Mouse (Mus musculus) stomach, embryonic 14.5 days (tissue): ENCODE measurements around the gene Zfp760. TPM values are rescaled to one million over a fixed set of nuclear protein-coding genes. Genes with fewer than 3 reads are reported as not detected.
"Not testable (repeated sequence)": the region's sequence is repeated elsewhere in the genome, so short reads cannot be mapped to it uniquely, and the experiment has no call there.

Source experiments
- ATAC-seq: fragments of 200-750 bp; cut with Nextera tagmentation; 2 replicates; pipeline ENCODE4 v1.8.0; 2017; ENCODE audit warnings: low read depth, moderate TSS enrichment; ENCODE audit not compliant: insufficient number of reproducible peaks, insufficient read depth, low FRiP score
- H3K27ac ChIP-seq: fragments of 300-500 bp; sonication (generic); 2 replicates; pipeline ENCODE4 v1.5.1; 2014; ENCODE audit warnings: mild to moderate bottlenecking, low read length, moderate library complexity, mixed read lengths
- H3K27me3 ChIP-seq: fragments of 300-500 bp; sonication (generic); 2 replicates; pipeline ENCODE4 v1.6.1; 2014; ENCODE audit warnings: low read length, control low read depth, mixed read lengths; ENCODE audit not compliant: control insufficient read depth, insufficient read depth
- H3K36me3 ChIP-seq: fragments of 300-500 bp; sonication (generic); 2 replicates; pipeline ENCODE4 v1.6.1; 2014; ENCODE audit warnings: mild to moderate bottlenecking, control low read depth, low read length, moderate library complexity, mixed read lengths; ENCODE audit not compliant: control insufficient read depth, insufficient read depth
- H3K4me1 ChIP-seq: fragments of 300-500 bp; sonication (generic); 2 replicates; pipeline ENCODE4 v1.6.1; 2014; ENCODE audit warnings: low read length, control low read depth, mixed read lengths; ENCODE audit not compliant: control insufficient read depth, insufficient read depth
- H3K4me2 ChIP-seq: fragments of 300-500 bp; sonication (generic); replicated peaks from 2 replicates; pipeline ENCODE4 v1.6.1; 2014; ENCODE audit warnings: low read depth, low read length, control low read depth
- H3K4me3 ChIP-seq: fragments of 300-500 bp; sonication (generic); 2 replicates; pipeline ENCODE4 v1.5.1; 2014; ENCODE audit warnings: low read depth, low read length, control low read depth
- H3K9ac ChIP-seq: fragments of 300-500 bp; sonication (generic); replicated peaks from 2 replicates; pipeline ENCODE4 v1.6.1; 2014; ENCODE audit warnings: low read depth, mild to moderate bottlenecking, control low read depth, low read length, moderate library complexity, mixed read lengths
- H3K9me3 ChIP-seq: fragments of 300-500 bp; sonication (generic); 2 replicates; pipeline ENCODE4 v1.6.1; 2016; ENCODE audit warnings: low read depth, low read length, control low read depth; ENCODE audit not compliant: control insufficient read depth
- WGBS: fragments of 180-500 bp; shearing (Covaris S2); extraction: QIAGEN DNeasy Blood & Tissue Kit; methylation state at CpG from one replicate; pipeline ENCODE4 v1.1.7; 2014; 5-methylcytosine and 5-hydroxymethylcytosine counted together
- polyA plus RNA-seq: library from polyadenylated mRNA; unstranded; fragments of >200 nt; fragmentation: Nextera tagmentation; extraction: Ambion mirVana; gene quantifications from 2 replicates; pipeline ENCODE4 v1.2.1, GENCODE M21; 2014

Gene Zfp760
- polyA plus RNA-seq, 1 experiment from 2014 or later: 13.1 TPM

DNA sequence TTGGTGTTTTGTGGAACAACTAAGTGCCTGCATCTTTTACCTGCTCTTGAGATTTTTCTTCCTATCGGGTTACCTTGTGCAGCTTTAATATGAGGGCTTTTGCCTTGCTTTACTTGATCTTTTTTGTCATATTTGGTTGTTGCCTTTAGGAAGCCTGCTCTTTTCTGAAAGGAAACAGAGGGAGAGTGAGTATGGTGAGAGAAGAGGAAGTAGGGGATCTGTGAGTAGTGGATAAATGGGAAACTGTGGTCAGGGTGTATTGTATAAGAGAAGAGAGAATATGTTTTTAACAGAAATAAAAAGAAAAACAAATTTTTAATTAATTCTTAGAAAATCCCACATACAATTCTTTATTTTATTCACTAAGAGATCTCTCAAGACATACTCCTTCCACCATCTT lies 4.1 kb upstream of the Zfp760 start:
- H3K27me3 ChIP-seq: no peaks in the 10 kb centered on the region
- no peak overlapping the region for H3K4me3 ChIP-seq
- H3K9me3 ChIP-seq: no peaks in the 10 kb centered on the region
- H3K27ac ChIP-seq: no peak overlapping the region
- ATAC-seq: no peak
- peaks cover under 1% of the 10 kb centered on the region; the same call in 1 of the 2 replicates for H3K4me1 ChIP-seq
- 80% methylated on average over 1 of the region's 1 CpGs for WGBS
- no peaks in the 10 kb centered on the region for H3K36me3 ChIP-seq
- H3K9ac ChIP-seq: no peak overlapping the region
- no peak overlapping the region for H3K4me2 ChIP-seq

GRCm38 (mm10) chr17:21708401-21708800 lies 860 bp downstream of the Zfp760 start:
- Histone ChIP-seq H3K27me3 (no peaks in the 10 kb centered on the region), H3K27ac (no peak overlapping the region; the same call in 1 of the 2 replicates), H3K36me3 (peaks cover 8% of the 10 kb centered on the region), H3K4me3 (peak overlapping the region; percentile 61), H3K9ac (no peak overlapping the region), H3K4me2 (peak overlapping the region; percentile 59), H3K4me1 (peaks cover 6% of the 10 kb centered on the region), H3K9me3 (no peaks in the 10 kb centered on the region)
- 41% methylated on average over 2 of the region's 2 CpGs for WGBS
- ATAC-seq: no peak

- H3K27me3 ChIP-seq, ATAC-seq: not testable (repeated sequence)
- WGBS: 94% methylated on average over 9 of the region's 22 CpGs
Measured at GRCm38 (mm10) chr17:21730495-21730894, 23.0 kb downstream of the Zfp760 start, which contains the start of gene Zfp229. Gene Zfp229, plus strand, starts transcription at chr17:21730795.

DNA sequence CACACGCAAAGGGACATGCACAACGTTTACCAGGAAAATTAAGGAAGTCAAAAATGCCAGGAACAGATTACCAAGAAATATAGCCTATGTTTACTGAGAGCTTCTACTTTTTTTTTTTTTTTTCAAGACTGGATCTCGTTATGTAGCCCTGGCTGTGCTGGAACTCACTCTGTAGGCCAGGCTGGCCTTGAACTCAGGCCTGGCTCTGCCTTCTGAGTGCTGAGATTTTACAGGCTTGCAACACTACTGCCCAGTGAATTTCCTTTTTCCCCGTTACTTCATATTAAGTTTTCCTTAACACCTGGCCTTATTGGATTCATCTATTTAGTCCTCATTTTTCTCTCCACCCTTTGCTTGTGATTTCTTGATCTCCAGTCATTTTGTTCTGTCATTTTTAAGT lies 25.5 kb downstream of the Zfp760 start:
- H3K9me3 ChIP-seq: no peaks in the 10 kb centered on the region
- peak overlapping the region; percentile 66 for H3K4me3 ChIP-seq
- peak overlapping the region; percentile 44 for H3K4me2 ChIP-seq
- H3K36me3 ChIP-seq: peaks cover 8% of the 10 kb centered on the region; the same call in 1 of the 2 replicates
- ATAC-seq: no peak
- H3K4me1 ChIP-seq: 0 out of 2 replicates have a peak, but pooled peaks cover 5% of the 10 kb centered on the region
- no peak overlapping the region for H3K9ac ChIP-seq
- 87% methylated on average over 4 of the region's 4 CpGs for WGBS
- H3K27me3 ChIP-seq: no peaks in the 10 kb centered on the region
- H3K27ac ChIP-seq: peak overlapping the region; percentile 83

More at GRCm38 (mm10) chr17:21730495-21730894, 23.0 kb downstream of the Zfp760 start, which contains the start of gene Zfp229:
- not testable (repeated sequence) for H3K4me2 ChIP-seq, H3K9ac ChIP-seq, H3K4me1 ChIP-seq, H3K36me3 ChIP-seq, H3K27ac ChIP-seq, H3K9me3 ChIP-seq, H3K4me3 ChIP-seq

DNA sequence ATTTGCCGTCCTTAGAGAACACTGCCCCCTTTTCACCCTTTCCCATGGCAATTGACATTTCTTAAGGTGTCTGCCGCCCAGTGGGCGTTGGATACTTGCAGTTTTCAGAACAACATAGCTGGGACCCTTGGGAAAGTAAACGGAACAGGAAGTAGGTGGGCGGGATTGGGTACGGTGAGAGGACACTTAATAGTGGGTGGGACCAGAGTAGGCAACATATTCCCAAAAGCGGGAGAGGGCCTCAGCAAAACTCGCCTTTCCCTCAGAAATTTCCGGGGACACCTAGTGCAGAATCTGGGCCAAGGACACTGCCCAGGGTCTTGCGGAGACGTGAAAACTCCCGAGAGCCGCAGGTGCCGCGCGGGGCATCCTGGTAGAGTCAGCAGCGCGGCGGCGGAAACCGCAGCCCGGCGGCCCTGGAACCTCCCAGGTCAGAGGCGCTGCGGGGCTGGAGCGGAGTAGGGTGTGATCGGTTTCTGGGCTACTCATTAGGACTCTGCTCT lies 26.0 kb downstream of the Zfp760 start:
- H3K27me3 ChIP-seq: no peaks in the 10 kb centered on the region
- ATAC-seq: peak; percentile 97
- H3K9ac ChIP-seq: peak overlapping the region; percentile 71
- peaks cover 8% of the 10 kb centered on the region; the same call in 1 of the 2 replicates for H3K36me3 ChIP-seq
- peak overlapping the region; percentile 66 for H3K4me3 ChIP-seq
- H3K9me3 ChIP-seq: no peaks in the 10 kb centered on the region
- under 1% methylated on average over 27 of the region's 27 CpGs for WGBS
- H3K27ac ChIP-seq: peak overlapping the region; percentile 83
- 0 out of 2 replicates have a peak, but pooled peaks cover 5% of the 10 kb centered on the region for H3K4me1 ChIP-seq
- peak overlapping the region; percentile 44 for H3K4me2 ChIP-seq

DNA sequence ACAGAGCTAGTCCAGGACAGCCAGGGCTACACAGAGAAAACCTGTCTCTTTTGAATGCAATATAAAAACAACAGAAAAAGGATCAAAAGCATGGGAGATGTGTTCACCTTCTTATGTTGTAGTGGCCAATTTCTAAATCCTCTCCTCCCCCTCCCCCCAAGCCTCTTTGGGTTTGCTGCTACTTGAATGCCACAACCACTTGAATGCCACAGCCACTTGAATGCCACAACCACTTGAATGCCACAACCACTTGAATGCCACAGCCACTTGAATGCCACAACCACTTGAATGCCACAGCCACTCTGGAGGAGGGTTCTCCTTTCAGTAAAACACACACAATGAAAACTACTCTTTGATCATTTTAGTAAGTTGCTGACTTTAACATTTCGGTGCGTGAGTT lies 45.2 kb downstream of the Zfp760 start:
- no peaks in the 10 kb centered on the region for H3K27me3 ChIP-seq
- H3K9ac ChIP-seq: no peak overlapping the region
- no peak overlapping the region for H3K4me2 ChIP-seq
- H3K4me1 ChIP-seq: no peaks in the 10 kb centered on the region
- no peaks in the 10 kb centered on the region for H3K9me3 ChIP-seq
- H3K27ac ChIP-seq: no peak overlapping the region
- no peak for ATAC-seq
- no peak overlapping the region for H3K4me3 ChIP-seq
- H3K36me3 ChIP-seq: no peaks in the 10 kb centered on the region
- WGBS: 75% methylated on average over 2 of the region's 2 CpGs

- ATAC-seq: no peak
- 12% methylated on average over 20 of the region's 20 CpGs for WGBS
- Histone ChIP-seq H3K9ac (peak overlapping the region; percentile 26), H3K36me3 (no peaks in the 10 kb centered on the region), H3K4me1 (no peaks in the 10 kb centered on the region), H3K4me2 (peak overlapping the region; percentile 50), H3K9me3 (no peaks in the 10 kb centered on the region), H3K27ac (no peak overlapping the region), H3K27me3 (no peaks in the 10 kb centered on the region), H3K4me3 (peak overlapping the region; percentile 26)
Measured at GRCm38 (mm10) chr17:21753342-21754208, 46.0 kb downstream of the Zfp760 start.

DNA sequence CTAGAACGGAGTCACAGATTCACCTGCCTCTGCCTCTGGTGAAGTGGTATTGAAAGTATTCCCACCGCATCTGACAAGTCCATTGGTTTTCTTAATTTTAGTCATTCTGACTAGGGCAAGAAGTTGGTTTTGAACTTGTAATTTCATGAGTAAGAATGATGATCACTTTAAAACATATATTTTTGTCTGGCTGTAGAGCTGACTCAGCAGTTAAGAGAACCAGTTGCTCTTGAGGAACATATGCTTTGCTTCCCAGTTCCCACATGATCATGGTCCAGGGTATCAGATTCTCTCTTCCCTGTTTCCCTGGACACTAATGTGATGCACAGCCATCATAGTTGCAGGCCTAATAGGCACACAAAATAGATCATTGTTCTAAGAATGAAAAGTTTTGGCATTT lies 62.8 kb downstream of the Zfp760 start:
- no peak for ATAC-seq
- Histone ChIP-seq H3K36me3 (no peaks in the 10 kb centered on the region), H3K9me3 (no peaks in the 10 kb centered on the region), H3K4me1 (no peaks in the 10 kb centered on the region), H3K4me2 (no peak overlapping the region), H3K9ac (no peak overlapping the region), H3K4me3 (no peak overlapping the region), H3K27ac (no peak overlapping the region), H3K27me3 (no peaks in the 10 kb centered on the region)
- 76% methylated on average over 2 of the region's 2 CpGs for WGBS
